Mouse (Mus musculus): Measurements from ENCODE around the gene Ccdc105. TPM values are rescaled to one million over a fixed set of nuclear protein-coding genes. Genes with fewer than 3 reads are reported as not detected.

The Ccdc105 gene
- total RNA-seq (2023), result not detected in 2 replicates

GRCm38 (mm10) chr10:78752452-78753191 lies at the start of gene Ccdc105:
TSS of gene Ccdc105 (minus strand) at chr10:78753065.

GRCm38 (mm10) chr10:78779981-78780651 lies 27.3 kb upstream of the Ccdc105 start, which contains the start of gene Slc1a6:
TSS of gene Slc1a6 (plus strand) at chr10:78780496.

GRCm38 (mm10) chr10:78718056-78718455 lies 34.8 kb downstream of the Ccdc105 start, which contains the start of gene Casp14:
TSS of gene Casp14 (minus strand) at chr10:78718294.

Other genes starting within 250 kb of the Ccdc105 start
- gene Olfr1358, start 235.6 kb downstream of the Ccdc105 start, total RNA-seq (2023), result not detected in 2 replicates
- gene Ilvbl, start 178.7 kb downstream of the Ccdc105 start, total RNA-seq (2023), result 16.6 and 26.2 TPM in 2 replicates
- 0.34 TPM in 1 of 2 replicates, not detected in the other for gene Syde1, start 161.1 kb downstream of the Ccdc105 start, total RNA-seq (2023)
- not detected in 2 replicates for gene Olfr1357, start 135.0 kb downstream of the Ccdc105 start, total RNA-seq (2023)
- gene Casp14, start 34.8 kb downstream of the Ccdc105 start, total RNA-seq (2023), result not detected in 2 replicates
- not detected in 2 replicates for gene Slc1a6, start 27.4 kb upstream of the Ccdc105 start, total RNA-seq (2023)
- not detected in 2 replicates for gene Olfr1356, start 99.1 kb upstream of the Ccdc105 start, total RNA-seq (2023)
- not detected in 2 replicates for gene Olfr1355, start 122.5 kb upstream of the Ccdc105 start, total RNA-seq (2023)
- not detected in 2 replicates for gene Olfr1354, start 160.1 kb upstream of the Ccdc105 start, total RNA-seq (2023)
- gene Olfr8, start 197.6 kb upstream of the Ccdc105 start, total RNA-seq (2023), result not detected in 2 replicates
- not detected in 2 replicates for gene Olfr1353, start 210.2 kb upstream of the Ccdc105 start, total RNA-seq (2023)
- gene Olfr1352, start 228.0 kb upstream of the Ccdc105 start, total RNA-seq (2023), result not detected in 2 replicates

Measured in neutrophil, adult 65 days (primary cell).